Mouse (Mus musculus) adrenal gland, postnatal 14 days (tissue): Measurements from ENCODE around the gene Daxx. TPM values are rescaled to one million over a fixed set of nuclear protein-coding genes. Genes with fewer than 3 reads are reported as not detected.
A peak's percentile ranks its signal among the peaks of the same experiment; 100 is the strongest.
"Not testable (repeated sequence)": the region's sequence is repeated elsewhere in the genome, so short reads cannot be mapped to it uniquely, and the experiment has no call there.

Experiments
- DNase-seq: peaks from one replicate; pipeline ENCODE4 v3.0.0; 2021; ENCODE audit warnings: mixed read lengths
- total RNA-seq: library from RNA; stranded (reverse); gene quantifications from 2 replicates; pipeline ENCODE4 v1.2.3, GENCODE M21; 2021

Daxx gene
- total RNA-seq, 1 experiment from 2014 or later = 27.7 TPM

- DNase-seq = no peak
Measured at GRCm38 (mm10) chr17:33941381-33941780, 32.2 kb downstream of the Daxx start.

- DNase-seq = no peak
Measured at GRCm38 (mm10) chr17:33943454-33943853, 34.2 kb downstream of the Daxx start.

GRCm38 (mm10) chr17:33947430-33948089 is 38.3 kb downstream of the Daxx start:
- DNase-seq = no peak

DNA sequence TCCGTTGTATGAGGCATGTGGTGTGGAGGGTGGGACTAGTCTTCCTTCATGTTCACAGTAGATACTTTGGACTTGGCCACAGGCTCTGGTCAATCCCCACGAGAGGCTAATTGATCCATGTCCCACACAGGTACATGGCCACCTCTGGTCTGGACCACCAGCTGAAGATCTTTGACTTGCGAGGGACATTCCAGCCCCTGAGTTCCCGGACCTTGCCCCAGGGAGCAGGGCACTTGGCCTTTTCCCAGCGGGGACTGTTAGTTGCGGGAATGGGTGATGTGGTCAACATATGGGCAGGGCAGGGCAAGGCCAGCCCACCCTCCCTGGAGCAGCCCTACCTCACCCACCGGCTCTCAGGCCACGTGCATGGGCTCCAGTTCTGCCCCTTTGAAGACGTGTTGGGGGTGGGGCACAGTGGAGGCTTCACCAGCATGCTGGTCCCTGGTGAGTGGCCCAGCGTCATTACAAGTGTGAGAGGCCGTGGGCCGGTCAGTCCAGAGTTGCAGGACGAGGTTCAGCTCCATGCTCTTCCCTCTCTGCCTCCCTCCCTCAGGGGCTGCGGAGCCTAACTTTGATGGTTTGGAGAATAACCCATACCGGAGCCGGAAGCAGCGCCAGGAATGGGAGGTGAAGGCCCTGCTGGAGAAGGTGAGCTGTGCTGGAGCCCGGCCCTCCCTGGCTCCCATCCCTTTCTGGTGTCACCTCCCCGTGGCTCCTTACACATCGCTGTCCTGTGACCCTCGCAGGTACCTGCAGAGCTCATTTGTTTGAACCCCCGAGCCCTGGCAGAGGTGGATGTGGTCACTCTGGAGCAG is 39.1 kb downstream of the Daxx start:
- DNase-seq = no peak

DNA sequence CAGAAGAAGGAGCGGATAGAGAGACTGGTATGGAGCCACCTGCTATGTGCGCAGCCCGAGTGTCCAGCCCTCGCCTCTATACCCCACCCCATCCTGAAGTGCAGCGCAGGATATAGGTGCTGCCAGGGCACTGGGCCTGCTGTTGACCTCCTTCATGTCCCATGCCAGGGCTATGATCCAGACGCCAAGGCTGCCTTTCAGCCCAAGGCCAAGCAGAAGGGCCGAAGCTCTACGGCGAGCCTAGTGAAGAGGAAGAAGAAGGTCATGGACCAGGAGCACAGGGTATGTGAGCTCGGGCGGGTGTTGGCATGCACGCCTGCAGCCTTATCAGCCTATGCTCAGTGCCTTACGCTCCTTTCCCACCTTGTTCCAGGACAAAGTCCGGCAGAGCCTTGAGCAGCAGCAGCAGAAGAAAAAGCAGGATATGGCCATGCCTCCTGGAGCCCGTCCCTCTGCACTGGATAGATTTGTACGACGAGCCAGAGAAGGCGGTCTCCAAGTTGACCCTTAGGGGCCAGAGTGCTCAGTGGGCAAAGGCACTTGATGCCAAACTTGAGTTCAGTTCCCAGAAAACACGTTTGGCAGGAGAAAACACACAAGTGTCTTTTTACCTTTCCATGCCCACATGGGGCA is 39.8 kb downstream of the Daxx start:
- peak; percentile 61 for DNase-seq

DNA sequence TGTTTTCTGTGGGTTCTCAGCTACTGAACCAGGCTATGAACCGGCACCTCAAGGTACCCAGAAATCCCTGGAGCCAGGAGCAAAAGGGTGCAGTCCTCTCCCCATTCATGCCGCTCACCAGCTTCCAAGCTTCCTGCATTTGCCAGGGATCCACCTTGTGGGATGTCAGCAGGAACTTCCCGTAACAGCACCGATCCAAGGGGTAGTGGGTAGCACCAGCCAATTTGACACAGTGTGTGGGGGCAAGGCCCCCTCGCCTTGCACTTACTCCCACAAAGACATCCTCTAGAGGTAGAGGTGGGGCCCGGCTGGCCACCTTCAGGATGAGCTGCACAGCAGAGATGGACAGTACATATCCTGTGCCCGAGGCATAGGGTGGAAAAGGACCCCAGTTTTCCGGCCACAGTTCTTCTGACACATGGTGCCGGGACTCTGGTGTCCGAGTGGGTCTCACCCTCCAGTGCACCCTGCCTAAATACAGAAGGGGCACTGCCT is 41.0 kb downstream of the Daxx start:
- no peak for DNase-seq

- peak; percentile 91 for DNase-seq
Measured at GRCm38 (mm10) chr17:33951021-33951946, 42.1 kb downstream of the Daxx start, which contains the start of gene B3galt4. TSS of gene B3galt4 (minus strand) at chr17:33951488.

DNA sequence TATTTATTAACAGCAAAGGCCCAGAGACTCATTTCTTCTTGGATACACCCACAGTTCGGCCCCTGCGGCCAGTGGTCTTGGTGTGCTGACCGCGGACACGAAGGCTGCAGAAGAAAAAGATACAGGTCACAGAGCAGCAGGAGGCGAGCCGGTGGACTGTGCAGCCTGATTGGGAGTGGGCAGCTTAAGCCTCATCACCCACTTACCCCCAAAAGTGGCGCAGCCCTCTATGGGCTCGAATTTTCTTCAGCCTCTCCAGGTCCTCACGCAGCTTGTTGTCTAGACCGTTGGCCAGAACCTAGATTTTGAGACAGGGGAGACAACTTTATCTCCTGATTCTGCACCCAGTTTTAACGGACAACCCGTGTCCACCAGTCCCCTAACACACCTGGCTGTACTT is 42.8 kb downstream of the Daxx start:
- DNase-seq = not testable (repeated sequence)

DNA sequence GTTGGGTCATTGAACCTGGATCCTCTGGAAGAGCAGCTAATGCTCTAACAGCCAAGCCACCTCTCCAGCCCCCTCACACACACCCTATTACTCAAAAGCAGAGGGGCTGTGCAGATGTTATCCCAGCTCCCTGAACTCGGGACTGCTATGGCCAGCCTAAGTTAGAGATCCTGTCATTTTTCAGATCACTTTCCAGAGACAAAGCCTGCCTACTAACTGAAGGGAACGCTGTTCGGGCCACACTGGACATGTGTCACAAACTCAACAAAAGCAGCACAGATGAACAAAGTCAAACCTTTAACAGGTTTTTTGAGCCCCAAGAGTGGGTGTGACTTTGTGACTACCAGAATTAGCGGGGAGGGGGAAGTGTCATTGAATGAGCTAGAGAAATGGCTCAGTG is 43.7 kb downstream of the Daxx start:
- DNase-seq = no peak

DNA sequence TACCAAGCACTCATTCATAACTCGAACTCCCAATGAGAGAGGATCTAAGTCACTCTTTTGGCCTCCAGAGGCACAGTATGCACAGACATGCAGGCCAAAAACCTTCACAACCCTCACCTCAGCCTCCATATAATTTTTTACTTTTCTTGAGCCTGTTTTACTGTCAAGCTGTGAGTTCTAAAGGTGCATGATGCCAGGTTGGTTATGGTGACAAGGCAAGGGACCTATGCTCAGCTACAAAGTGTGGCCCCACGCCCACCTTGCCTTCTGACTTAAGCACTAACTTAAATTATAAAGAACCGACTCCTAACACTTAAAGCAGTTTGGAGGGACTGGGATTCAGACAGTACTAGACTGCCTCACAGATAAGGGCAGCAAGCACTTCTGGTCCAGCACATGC is 44.1 kb downstream of the Daxx start:
- DNase-seq = no peak

DNA sequence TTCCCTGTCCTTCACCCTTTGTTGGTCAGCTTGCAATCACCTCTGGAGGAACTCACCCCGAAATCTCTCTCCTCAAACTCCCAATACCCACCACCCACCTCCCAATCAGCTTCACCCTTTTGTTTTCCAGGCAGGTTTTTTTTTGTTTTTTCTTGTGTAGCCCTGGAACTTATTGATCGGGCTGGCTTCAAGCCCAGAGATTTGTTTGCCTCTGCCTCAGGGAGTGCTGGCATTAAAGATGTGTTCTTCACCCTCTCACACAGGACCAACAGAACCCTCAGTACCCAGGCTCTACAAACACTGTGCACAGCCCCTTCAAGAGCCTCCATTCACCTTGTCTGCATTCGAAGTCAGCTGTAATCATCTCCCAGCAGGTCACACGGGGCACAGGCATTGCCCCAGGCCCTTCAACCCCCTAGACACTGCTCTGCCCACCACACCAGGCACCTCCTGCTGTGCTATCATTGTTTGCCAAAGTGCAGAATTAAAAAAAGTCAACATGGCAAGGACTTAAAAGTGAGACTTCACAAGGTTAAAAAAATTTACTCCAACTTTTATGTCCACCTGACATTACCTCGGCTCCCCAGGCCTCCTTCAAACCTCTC is 44.8 kb downstream of the Daxx start:
- DNase-seq = no peak

DNA sequence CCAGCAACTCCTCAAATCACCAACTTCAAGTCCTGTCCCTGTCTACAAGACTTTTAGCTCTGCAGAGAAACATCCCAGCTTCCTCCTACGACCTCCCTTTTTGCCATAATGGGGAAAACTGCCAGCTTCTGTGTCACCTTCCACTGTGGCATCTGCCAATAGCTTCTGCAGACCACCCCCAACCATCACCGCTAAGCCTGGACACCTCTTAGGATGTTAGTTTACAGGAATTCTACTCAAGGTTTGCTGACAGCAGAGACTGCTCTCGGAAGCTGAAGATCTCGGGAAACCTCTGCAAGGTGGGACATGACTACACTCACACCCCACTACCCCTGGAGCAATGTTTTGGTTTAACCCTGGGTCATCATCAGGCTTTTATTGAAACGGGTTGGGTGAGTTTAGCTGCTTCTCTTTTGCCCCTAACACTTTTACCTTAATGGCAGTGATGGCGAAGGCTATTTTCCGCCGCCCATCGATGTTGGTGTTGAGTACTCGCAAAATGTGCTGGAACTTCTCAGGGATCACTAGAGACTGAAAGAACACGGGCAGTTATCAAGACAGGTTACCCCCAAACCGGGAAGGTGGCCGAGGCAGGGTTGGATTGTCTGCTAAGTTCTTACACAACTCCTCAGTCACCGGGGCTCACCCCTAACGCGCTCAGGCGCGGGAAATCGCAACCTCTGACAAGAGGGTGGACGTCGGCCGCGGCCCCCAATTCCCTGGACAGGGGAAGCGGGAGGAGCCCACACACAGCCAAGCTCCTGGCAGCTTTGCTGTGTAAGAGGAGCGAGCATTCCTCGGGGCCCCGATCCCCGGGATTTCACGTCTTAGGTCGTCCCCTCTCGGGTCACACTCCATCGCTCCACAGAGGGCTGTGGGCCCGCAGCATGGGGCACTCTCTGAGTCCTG is 45.7 kb downstream of the Daxx start:
- DNase-seq = peak; percentile 64

DNA sequence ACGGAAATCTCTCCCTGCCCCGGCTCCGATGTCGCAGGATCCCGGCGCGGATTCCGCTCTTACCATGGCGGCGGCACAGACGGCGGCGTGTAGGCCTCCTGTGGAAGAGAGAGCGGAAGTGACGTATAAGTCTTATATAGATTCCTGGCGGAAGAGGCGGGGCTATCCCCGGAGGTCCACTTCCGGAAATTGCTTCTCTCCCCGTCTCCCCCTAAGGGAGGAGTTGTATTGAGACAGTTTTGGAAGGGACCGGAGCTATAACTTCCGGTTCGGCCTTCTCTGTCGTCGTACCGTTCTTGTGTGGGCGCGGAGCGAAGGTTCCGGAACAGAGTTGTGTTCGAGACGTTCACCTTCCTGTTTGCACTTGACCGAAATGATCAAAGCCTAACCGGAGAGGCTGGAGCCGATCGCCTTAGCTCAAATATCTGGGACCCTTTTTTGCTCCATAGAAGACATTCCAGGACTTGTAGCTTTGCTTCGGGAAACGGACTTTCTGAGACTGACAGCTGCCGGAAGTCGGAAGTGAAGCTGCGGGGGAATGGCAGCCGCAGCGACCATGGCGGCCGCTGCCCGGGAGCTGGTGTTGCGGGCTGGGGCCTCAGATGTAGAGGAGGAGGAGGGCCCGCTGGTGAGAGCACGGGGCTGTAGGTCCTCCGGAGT is 46.5 kb downstream of the Daxx start, which contains the start of the genes Vps52 and Rps18:
Gene Vps52 (plus strand): TSS at position 258 of the 660 bp plus-strand sequence.
Gene Rps18 (minus strand): TSS at position 447 of the 660 bp plus-strand sequence.
- DNase-seq = peak; percentile 95

DNA sequence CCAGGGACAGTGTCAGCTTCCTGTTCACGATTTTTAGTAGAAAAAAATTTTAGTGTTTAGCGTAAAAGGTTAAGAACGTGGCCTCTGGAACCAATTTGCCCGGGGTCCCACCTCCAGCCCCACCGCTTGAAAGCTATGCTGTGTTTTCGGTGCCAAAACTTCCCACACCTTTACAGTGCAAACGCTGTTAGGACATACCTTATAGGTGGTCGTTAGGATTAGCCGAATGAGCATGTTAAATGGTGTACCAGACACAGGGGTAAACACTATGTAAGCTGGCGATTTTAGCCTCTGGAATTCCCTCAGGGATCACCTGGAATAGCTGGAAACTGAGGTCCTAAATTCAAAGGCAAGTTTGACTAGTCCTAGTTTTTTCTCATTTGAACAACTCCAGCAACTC is 47.1 kb downstream of the Daxx start:
- no peak for DNase-seq

- no peak for DNase-seq
Measured at GRCm38 (mm10) chr17:33957493-33957892, 48.3 kb downstream of the Daxx start.

DNA sequence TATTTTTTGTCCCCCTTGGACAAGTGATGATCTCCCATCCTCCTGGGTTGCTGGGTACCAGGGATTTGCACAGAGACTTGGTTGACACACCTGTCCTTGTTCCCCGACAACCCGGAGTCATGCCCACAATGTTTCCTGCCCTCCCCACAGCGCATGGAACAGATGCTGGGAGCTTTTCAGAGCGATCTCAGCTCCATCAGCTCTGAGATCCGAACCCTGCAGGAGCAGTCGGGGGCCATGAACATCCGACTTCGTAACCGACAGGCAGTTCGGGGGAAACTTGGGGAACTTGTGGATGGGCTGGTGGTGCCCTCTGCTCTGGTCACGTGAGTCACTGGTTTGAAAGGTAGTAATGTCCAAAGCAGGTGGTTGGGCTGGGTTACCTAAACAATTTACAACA is 49.2 kb downstream of the Daxx start:
- DNase-seq = no peak

- no peak for DNase-seq
Measured at GRCm38 (mm10) chr17:33959135-33959534, 49.9 kb downstream of the Daxx start.

GRCm38 (mm10) chr17:33959948-33960347 is 50.7 kb downstream of the Daxx start:
- no peak for DNase-seq

DNA sequence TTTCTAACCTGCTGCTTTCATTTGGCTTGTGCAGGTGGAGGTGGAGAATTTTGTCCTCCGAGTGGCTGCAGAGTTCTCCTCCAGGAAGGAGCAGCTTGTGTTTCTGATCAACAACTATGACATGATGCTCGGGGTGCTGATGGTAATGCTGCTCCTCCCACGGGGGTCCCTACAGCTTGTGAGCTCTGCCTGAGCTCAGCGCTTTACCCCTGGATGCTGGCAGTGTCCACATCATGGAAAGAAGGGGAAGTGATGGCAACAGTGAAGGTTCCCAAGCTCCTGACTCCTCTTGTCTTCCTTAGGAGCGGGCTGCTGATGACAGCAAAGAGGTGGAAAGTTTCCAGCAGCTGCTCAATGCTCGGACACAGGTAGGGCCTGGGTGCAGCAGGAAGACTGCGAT is 53.7 kb downstream of the Daxx start:
- no peak for DNase-seq
